Mouse (Mus musculus) small intestine, adult 2 months (tissue): ENCODE results near the gene Otogl. TPM values are rescaled to one million over a fixed set of nuclear protein-coding genes. Genes with fewer than 3 reads are reported as not detected.

Experiments used
- H3K27ac ChIP-seq: fragments of 200-500 bp; 2 replicates; pipeline ENCODE4 v1.5.1; 2012; ENCODE audit warnings: low read depth, low read length, control low read depth, inconsistent platforms; ENCODE audit not compliant: insufficient read depth
- H3K27me3 ChIP-seq: fragments of 200-500 bp; 2 replicates; pipeline ENCODE4 v1.6.1; 2012; ENCODE audit warnings: mild to moderate bottlenecking, moderate library complexity, low read length, inconsistent platforms; ENCODE audit not compliant: control insufficient read depth, insufficient read depth
- H3K36me3 ChIP-seq: fragments of 200-500 bp; 2 replicates; pipeline ENCODE4 v1.6.1; 2012; ENCODE audit warnings: mild to moderate bottlenecking, low read length, control low read depth, inconsistent platforms; ENCODE audit not compliant: control insufficient read depth, insufficient read depth
- H3K4me1 ChIP-seq: fragments of 200-500 bp; 2 replicates; pipeline ENCODE4 v1.6.1; 2012; ENCODE audit warnings: low read length, inconsistent platforms, mixed read lengths; ENCODE audit not compliant: control insufficient read depth, insufficient read depth, insufficient read length
- H3K4me3 ChIP-seq: fragments of 200-500 bp; 2 replicates; pipeline ENCODE4 v1.5.1; 2012; ENCODE audit warnings: low read depth, mild to moderate bottlenecking, control low read depth, inconsistent platforms, low read length, moderate library complexity
- CTCF ChIP-seq: fragments of 200-500 bp; IDR thresholded peaks from 2 replicates; pipeline ENCODE4 v1.5.1; 2012; ENCODE audit warnings: low read depth, mild to moderate bottlenecking, control low read depth, inconsistent platforms, low read length, moderate library complexity, mixed read lengths; ENCODE audit not compliant: insufficient replicate concordance, insufficient read length; ENCODE audit errors: extremely low read depth
- POLR2A ChIP-seq: fragments of 200-500 bp; IDR thresholded peaks from 2 replicates; pipeline ENCODE4 v1.6.1; 2012; ENCODE audit warnings: low read depth, mild to moderate bottlenecking, control low read depth, inconsistent platforms, low read length, moderate library complexity
- WGBS: fragments of 180-500 bp; shearing (Covaris S2); methylation state at CpG from one replicate; pipeline ENCODE4 v1.1.7; 2018; 5-methylcytosine and 5-hydroxymethylcytosine counted together
- polyA plus RNA-seq: library from polyadenylated mRNA; depleted of rRNA; stranded (reverse); fragments of >200 nt; gene quantifications from 2 replicates; pipeline ENCODE4 v1.2.3, GENCODE M21; 2012

The Otogl gene
- polyA plus RNA-seq, 1 experiment, result 0.04 TPM

DNA sequence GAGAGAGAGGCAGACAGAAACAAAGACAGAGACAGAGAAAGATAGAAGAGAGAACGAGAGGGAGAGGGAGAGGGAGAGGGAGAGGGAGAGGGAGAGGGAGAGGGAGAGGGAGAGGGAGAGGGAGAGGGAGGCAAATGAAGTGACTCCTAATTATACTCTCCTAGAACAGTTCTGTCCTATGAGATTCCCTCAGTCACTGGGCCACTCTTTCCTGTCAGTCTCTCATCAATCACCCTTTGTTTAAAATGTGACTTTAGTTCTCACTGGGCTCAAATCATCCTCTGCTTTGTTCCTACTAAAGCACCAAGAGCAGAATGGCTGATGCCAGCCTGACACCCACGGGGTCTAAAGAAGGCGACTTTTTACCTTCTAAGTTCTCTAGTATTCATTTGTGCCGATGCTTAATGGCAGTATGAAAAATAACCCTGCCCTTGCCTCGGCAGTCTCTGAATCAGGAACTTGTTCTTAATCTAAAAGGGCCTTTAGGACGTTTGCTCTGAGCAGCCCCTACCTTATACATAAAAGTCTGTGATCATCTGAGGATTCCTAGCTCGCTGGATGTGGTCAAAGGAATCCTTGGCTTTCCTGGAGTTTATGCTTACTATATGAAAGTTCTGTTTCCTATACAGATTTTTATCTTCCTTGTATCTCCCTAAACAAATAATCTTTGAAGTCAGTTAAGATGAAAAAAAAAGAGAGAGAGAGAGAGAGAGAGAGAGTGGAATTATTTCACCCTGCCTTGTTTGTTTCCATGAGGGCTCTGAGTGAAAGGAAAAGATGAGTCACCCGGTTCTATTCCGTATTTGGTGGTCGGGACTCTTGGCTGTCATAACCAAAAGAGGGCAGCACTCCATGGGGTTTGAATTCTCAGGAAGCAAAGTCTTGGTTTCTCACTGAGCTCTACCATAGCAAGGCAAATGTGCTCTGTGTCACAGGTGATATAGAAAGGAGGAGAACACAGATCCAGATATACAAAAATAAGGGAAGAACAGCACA is 20.2 kb upstream of the Otogl start:
- TF ChIP-seq CTCF (no peak), POLR2A (no peak)
- Histone ChIP-seq H3K4me3 (no peak overlapping the region), H3K27ac (peak overlapping the region; percentile 67), H3K36me3 (no peaks in the 10 kb centered on the region), H3K27me3 (no peaks in the 10 kb centered on the region), H3K4me1 (no peaks in the 10 kb centered on the region)
- 17% methylated on average over 9 of the region's 10 CpGs for WGBS

DNA sequence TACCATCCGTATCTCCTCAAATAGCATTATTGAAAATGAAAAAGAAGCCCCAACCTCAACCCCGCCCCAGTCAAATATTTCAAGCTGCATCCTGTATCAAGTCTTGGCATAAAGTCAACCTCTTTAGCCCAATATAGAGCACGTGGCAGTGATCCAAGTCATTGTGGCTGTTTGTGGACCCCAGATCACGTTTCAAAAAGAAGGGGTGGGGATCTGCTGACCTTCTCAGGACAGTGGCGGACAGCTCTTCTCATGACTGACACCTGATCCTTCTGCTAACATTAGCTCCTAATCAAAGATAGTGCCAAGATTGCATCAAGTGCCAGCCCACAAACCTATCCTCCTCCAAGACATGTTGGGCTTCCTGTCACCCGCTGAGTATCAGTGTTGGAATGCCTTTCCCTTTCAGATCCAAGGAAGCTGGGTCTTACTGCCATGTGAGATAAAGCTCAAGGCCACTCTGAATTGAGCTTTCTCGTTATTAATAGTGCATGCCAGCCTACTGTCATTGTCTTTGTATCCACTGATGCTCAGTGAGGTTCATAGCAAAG is 18.6 kb upstream of the Otogl start:
- Histone ChIP-seq H3K27me3 (no peaks in the 10 kb centered on the region), H3K27ac (no peak overlapping the region), H3K4me1 (no peaks in the 10 kb centered on the region), H3K4me3 (no peak overlapping the region), H3K36me3 (no peaks in the 10 kb centered on the region)
- no peak for TF ChIP-seq CTCF
- TF ChIP-seq POLR2A, result no peak
- WGBS, result 41% methylated on average over 7 of the region's 7 CpGs

DNA sequence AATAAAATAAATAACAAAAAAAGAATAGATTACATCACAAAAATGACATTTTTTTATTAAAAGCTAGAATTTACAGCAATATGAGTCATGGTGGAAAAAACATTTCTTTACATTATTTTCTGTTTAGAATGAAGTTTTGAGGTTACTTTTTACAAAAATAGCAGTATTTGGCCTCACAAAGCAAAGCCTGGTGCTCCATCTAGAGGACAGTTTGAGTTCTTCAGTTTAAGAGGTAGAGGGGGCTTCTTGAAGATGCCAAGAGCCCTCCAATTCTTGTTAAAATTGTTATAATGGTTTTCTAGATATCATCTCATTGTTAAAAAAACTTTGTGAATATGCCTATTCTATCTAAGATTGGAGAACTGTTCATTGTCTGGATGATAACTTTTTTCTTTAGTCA is 13.4 kb upstream of the Otogl start:
- H3K4me1 ChIP-seq, result no peaks in the 10 kb centered on the region
- TF ChIP-seq POLR2A (no peak), CTCF (no peak)
- no peaks in the 10 kb centered on the region for H3K27me3 ChIP-seq
- no peak overlapping the region for H3K27ac ChIP-seq
- no peaks in the 10 kb centered on the region for H3K36me3 ChIP-seq
- no peak overlapping the region for H3K4me3 ChIP-seq

DNA sequence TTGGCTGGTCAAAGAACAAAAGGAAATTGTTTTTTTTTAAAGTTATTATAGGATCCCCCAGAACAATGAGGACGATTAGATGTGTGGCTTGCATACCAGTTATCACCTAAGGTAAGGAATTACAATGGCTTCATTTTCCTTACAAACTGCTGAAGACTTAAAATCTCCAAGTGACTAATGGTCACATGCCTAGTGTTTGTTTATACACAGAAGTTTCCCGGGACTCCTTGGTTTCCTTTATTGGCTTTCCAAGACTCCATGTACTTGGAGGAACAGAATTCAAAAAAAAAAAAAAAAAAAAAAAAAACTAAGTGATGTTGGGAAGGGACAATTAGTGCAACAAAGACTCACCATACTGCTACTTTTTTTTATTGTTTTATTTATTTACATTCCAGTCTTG is 11.9 kb upstream of the Otogl start:
- H3K4me1 ChIP-seq, result no peaks in the 10 kb centered on the region
- TF ChIP-seq CTCF, result no peak
- no peak for TF ChIP-seq POLR2A
- no peaks in the 10 kb centered on the region for H3K27me3 ChIP-seq
- H3K27ac ChIP-seq, result no peak overlapping the region
- H3K4me3 ChIP-seq, result no peak overlapping the region
- no peaks in the 10 kb centered on the region for H3K36me3 ChIP-seq
- 14% methylated on average over 2 of the region's 2 CpGs for WGBS

DNA sequence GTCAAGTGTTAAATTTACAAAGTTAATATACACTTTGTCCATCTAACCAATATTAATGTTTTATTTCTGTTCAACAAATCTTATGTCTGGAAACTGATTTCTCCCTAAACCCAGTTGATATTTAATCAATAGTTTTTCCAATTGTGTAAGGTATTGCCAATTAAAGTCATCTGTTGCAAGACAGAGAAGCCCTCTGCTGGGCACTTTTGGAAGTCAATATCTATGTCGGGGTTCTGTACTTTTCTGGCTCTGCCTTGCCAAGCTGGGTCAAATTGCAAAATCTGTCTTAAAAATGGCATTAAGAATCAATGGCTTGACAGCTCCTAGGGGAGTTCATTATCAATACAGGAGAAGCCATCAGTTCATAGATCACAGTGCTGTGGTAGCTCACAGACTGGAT is 10.8 kb upstream of the Otogl start:
- H3K27ac ChIP-seq, result no peak overlapping the region
- H3K27me3 ChIP-seq, result no peaks in the 10 kb centered on the region
- H3K4me3 ChIP-seq, result no peak overlapping the region
- WGBS, result 7% methylated on average over 1 of the region's 1 CpGs
- H3K36me3 ChIP-seq, result no peaks in the 10 kb centered on the region
- H3K4me1 ChIP-seq, result no peaks in the 10 kb centered on the region
- no peak for TF ChIP-seq CTCF
- no peak for TF ChIP-seq POLR2A

DNA sequence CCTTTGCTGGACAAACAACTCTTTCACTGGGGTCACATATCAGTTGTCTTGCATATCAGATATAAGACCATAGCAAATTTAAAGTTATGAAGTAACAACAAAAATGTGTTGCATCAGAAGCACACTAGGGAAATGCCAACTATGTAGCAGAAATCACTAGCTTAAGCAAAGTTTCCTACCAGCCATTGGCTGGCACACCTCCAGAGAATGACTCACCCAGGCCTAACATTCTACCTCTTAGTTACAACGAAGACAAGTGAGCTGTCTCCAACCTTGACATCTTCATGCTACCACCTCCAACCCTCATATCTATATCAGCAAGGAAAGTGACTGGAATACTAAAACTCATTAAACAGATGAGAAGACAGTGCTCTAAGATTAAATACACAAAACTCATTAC is 9.6 kb upstream of the Otogl start:
- Histone ChIP-seq H3K4me3 (no peak overlapping the region), H3K36me3 (no peaks in the 10 kb centered on the region), H3K27ac (no peak overlapping the region), H3K27me3 (no peaks in the 10 kb centered on the region), H3K4me1 (no peaks in the 10 kb centered on the region)
- TF ChIP-seq POLR2A, result no peak
- no peak for TF ChIP-seq CTCF
- 2% methylated on average over 1 of the region's 1 CpGs for WGBS

DNA sequence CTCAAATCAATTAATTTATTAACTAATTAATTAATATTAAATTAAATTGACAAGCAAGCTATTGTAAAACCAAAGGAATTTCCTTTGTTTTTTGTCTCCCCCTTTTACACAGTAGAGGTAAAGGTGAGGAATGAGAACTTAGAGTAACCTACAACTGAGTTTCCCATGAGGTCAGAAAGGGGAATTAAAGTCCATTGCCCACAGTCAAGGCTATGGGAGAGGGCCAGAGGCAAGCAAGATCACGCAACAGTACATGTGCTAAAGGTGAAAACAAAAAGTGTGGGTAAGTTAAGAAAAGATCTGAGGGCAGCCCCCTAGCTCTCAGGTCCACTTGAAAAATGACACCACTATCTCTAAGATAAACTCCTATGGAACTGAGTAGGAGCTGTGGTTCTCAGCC is 9.2 kb upstream of the Otogl start:
- no peaks in the 10 kb centered on the region for H3K4me1 ChIP-seq
- no peaks in the 10 kb centered on the region for H3K27me3 ChIP-seq
- no peak overlapping the region for H3K27ac ChIP-seq
- TF ChIP-seq CTCF, result no peak
- TF ChIP-seq POLR2A, result no peak
- 92% methylated on average over 1 of the region's 1 CpGs for WGBS
- H3K36me3 ChIP-seq, result no peaks in the 10 kb centered on the region
- no peak overlapping the region for H3K4me3 ChIP-seq
